Comparison of ENCODE assay signal across 9 mouse cellular contexts in the genomic region with DNA sequence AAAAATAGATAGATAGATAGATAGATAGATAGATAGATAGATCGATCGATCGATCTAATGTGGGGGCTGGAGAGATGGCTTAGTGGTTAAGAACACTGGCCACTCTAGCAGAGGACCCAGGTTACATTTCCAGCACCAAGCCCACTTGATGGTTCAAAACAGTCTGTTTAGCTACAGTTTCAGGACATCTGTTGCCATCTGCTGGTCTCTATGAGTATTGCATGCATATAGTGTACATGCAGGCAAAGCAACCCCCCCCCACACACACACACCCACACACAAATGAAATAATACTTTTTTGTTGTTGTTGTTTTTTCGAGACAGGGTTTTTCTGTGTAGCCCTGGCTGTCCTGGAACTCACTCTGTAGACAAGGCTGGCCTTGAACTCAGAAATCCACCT.
DNase-seq lines count a peak whose midpoint lies in the region; ATAC-seq lines count a peak whose summit lies in the region.
"Had no signal": no experiment of that assay in that cellular context is flagged by ENCODE, and none has a peak within 500 bp of the region (broad histone marks: within the 10 kb centered on the region; RNA-seq: fewer than 3 reads in every experiment).

No protein-coding gene starts in this region.

- H3K27ac ChIP-seq in midbrain, embryonic 16.5 days (ENCODE audit: low read length), result no peak overlapping the region
- H3K27ac ChIP-seq: embryonic facial prominence, embryonic 15.5 days had no signal

- H3K36me3 ChIP-seq in midbrain, embryonic 16.5 days (ENCODE audit: control insufficient read depth, insufficient read depth, low read length), result no peaks in the 10 kb centered on the region
- H3K36me3 ChIP-seq: embryonic facial prominence, embryonic 15.5 days had no signal

- H3K27me3 ChIP-seq in midbrain, embryonic 16.5 days (ENCODE audit: control insufficient read depth, insufficient read depth, low read depth, low read length), result no peaks in the 10 kb centered on the region
- H3K27me3 ChIP-seq: embryonic facial prominence, embryonic 15.5 days had no signal

- DNase-seq in adrenal gland, postnatal 14 days, result peak; percentile 25
- DNase-seq in adrenal gland, adult 2 months, result no peak
- DNase-seq in left cerebral cortex, adult 11 months (ENCODE audit: low spot score), result peak; percentile 14
- DNase-seq in left cerebral cortex, postnatal 10 days (ENCODE audit: extremely low spot score in 1 of 2, low spot score in 2 of 2), result no peak
- DNase-seq in brain, adult 2 months (ENCODE audit: low read depth, low spot score), result peak; percentile 49
- peak; percentile 76 for DNase-seq in naive thymus-derived CD4-positive, alpha-beta T cell, adult 2 months (ENCODE audit: low read depth)

- H3K4me3 ChIP-seq in midbrain, embryonic 16.5 days (ENCODE audit: low read depth, low read length), result no peak overlapping the region
- H3K4me3 ChIP-seq: embryonic facial prominence, embryonic 15.5 days had no signal

- no peaks in the 10 kb centered on the region for H3K9me3 ChIP-seq in midbrain, embryonic 16.5 days (replicated peaks; ENCODE audit: control insufficient read depth, low read length, poor library complexity, severe bottlenecking)
- H3K9me3 ChIP-seq: embryonic facial prominence, embryonic 15.5 days had no signal

- 75% methylated on average over 4 of the region's 4 CpGs for WGBS in midbrain, embryonic 16.5 days

- no peaks in the 10 kb centered on the region for H3K4me1 ChIP-seq in midbrain, embryonic 16.5 days (ENCODE audit: control insufficient read depth, insufficient read depth, low read length)
- H3K4me1 ChIP-seq: embryonic facial prominence, embryonic 15.5 days had no signal

- intact Hi-C loops in left cerebral cortex, postnatal 10 days (cut with DNase I), result no loop called here

- H3K9ac ChIP-seq in midbrain, embryonic 16.5 days (ENCODE audit: low read depth, low read length), result no peak overlapping the region
- H3K9ac ChIP-seq: embryonic facial prominence, embryonic 15.5 days had no signal

- H3K4me2 ChIP-seq in midbrain, embryonic 16.5 days (ENCODE audit: low read length), result no peak overlapping the region
- H3K4me2 ChIP-seq: embryonic facial prominence, embryonic 15.5 days had no signal

- ATAC-seq in midbrain, embryonic 16.5 days, result no peak
- ATAC-seq in activated CD4-positive, CD25-positive, alpha-beta regulatory T cell, adult 4 months, result no peak

Comparison
In these comparisons a context has a peak if more than half of its experiments do, and no peak if none do; other contexts are left out.
1. DNase-seq: peak in adrenal gland, postnatal 14 days (single experiment), left cerebral cortex, adult 11 months (single experiment), brain, adult 2 months (single experiment) and naive thymus-derived CD4-positive, alpha-beta T cell, adult 2 months (single experiment); none in adrenal gland, adult 2 months (single experiment) and left cerebral cortex, postnatal 10 days (0 of 2).